In the genomic region with DNA sequence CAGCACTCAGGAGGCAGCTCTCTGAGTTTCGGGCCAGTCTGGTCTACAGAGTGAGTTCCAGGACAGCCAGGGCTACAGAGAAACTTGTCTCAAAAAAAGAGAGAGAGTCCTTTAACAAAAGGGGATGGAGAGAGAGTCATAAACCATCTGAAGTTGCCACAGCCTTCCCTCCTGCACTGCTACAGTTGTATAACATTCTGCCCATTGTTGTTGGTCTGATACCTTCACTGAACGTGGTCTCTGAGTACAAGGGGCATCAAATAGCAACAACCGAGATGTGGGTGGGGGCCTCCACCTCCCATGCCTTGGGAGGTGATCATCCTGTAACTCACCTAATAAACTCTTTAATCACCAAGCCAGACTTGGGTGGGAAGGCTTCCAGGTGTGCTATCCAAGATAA, we compare ENCODE assay signal across 26 mouse cellular contexts. TPM values are rescaled to one million over a fixed set of nuclear protein-coding genes. Genes with fewer than 3 reads are reported as not detected.
"Had no signal": no experiment of that assay in that cellular context is flagged by ENCODE, and none has a peak within 500 bp of the region (broad histone marks: within the 10 kb centered on the region; RNA-seq: fewer than 3 reads in every experiment).

No protein-coding gene starts in this region.

- DNase-seq: lung, adult 18-20 months; lung, embryonic 14.5 days; lung, postnatal 10 days; midbrain, embryonic 14.5 days; retina, postnatal 1 day; right cerebral cortex, adult 18-20 months; right cerebral cortex, postnatal 25 days; right cerebral cortex, postnatal 4 days; spleen, adult 18-20 months; thymus, adult 2 months; thymus, postnatal 36 days had no signal

- H3K9me3 ChIP-seq: midbrain, embryonic 10.5 days; neural tube, embryonic 13.5 days; neural tube, embryonic 15.5 days had no signal

- H3K27me3 ChIP-seq: neural tube, embryonic 13.5 days; neural tube, embryonic 15.5 days had no signal

- H3K4me3 ChIP-seq: midbrain, embryonic 10.5 days; myocyte; neural tube, embryonic 13.5 days; neural tube, embryonic 15.5 days had no signal

- H3K4me2 ChIP-seq: lung, embryonic 14.5 days; neural tube, embryonic 13.5 days; neural tube, embryonic 15.5 days had no signal

- ATAC-seq: midbrain, embryonic 16.5 days had no signal

- H3K36me3 ChIP-seq: midbrain, embryonic 10.5 days; neural tube, embryonic 13.5 days; neural tube, embryonic 15.5 days had no signal

- H3K27ac ChIP-seq: liver, embryonic 14.5 days; midbrain, embryonic 10.5 days; neural tube, embryonic 13.5 days; neural tube, embryonic 15.5 days had no signal

- H3K9ac ChIP-seq: liver, embryonic 14.5 days; lung, embryonic 14.5 days; neural tube, embryonic 13.5 days; neural tube, embryonic 15.5 days had no signal

RNA-seq across cellular contexts. Expression of a gene that starts 3.7 kb away (rescaled TPM):
- total RNA-seq: megakaryocyte-erythroid progenitor cell, adult 5-6 weeks had no signal
- polyA plus RNA-seq: liver, embryonic 14.5 days; liver, embryonic 16.5 days; lung, embryonic 14.5 days; lung, embryonic 16.5 days; midbrain, embryonic 10.5 days; midbrain, embryonic 14.5 days; midbrain, embryonic 16.5 days; myocyte; neural tube, embryonic 11.5 days; neural tube, embryonic 13.5 days; neural tube, embryonic 15.5 days; stomach, embryonic 14.5 days; testis, adult 2 months had no signal

RNA-seq across cellular contexts. Expression of a gene that starts 14.2 kb away (rescaled TPM):
- total RNA-seq: megakaryocyte, adult 5-6 weeks had no signal
- polyA plus RNA-seq: liver, embryonic 14.5 days; liver, embryonic 16.5 days; lung, embryonic 16.5 days; midbrain, embryonic 14.5 days; neural tube, embryonic 11.5 days; small intestine, adult 2 months; stomach, embryonic 16.5 days; testis, adult 2 months; thymus, adult 2 months had no signal
